Mouse (Mus musculus) testis, adult 2 months (tissue): ENCODE results near the gene Abhd13.

Experiments
- CTCF ChIP-seq: fragments of 200-500 bp; IDR thresholded peaks from 2 replicates; pipeline ENCODE4 v1.5.1; 2012; ENCODE audit warnings: low read depth, mild to moderate bottlenecking, inconsistent platforms, low read length, moderate library complexity; ENCODE audit not compliant: control insufficient read depth, insufficient read depth, insufficient replicate concordance
- POLR2A ChIP-seq: fragments of 200-500 bp; IDR thresholded peaks from 2 replicates; pipeline ENCODE4 v1.6.1; 2012; ENCODE audit warnings: low read depth, mild to moderate bottlenecking, inconsistent platforms, low read length, moderate library complexity; ENCODE audit not compliant: control insufficient read depth

DNA sequence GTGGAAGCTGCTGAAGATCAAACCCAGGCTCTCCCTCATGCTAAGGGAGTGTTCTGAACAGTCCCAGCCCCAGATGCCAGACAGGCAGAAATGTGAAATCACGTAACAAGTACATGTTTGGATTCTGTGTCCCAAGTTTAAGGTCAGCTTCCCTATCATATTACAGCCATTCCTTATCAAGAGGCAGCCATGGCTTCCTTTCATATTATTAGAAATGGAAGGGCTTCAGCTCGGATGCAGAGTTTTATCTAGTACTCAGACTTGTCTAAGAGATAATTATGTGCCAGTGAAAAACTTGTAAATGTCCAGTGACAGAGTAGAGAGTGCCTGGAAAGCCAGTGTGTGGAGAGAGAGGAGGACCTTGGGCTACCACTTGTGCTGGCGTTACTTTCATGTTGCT is 63.4 kb downstream of the Abhd13 start:
- no peak for TF ChIP-seq POLR2A
- TF ChIP-seq CTCF = no peak
